Mouse (Mus musculus): ENCODE measurements at regions not wholly inside any gene's neighbourhood (a gene's known extent, or its start where the extent isn't known, plus 50 kb on each side); places are given as distances from the start of the nearest gene placed in this dataset.

GRCm38 (mm10) chr14:15603954-15604523 lies 165.3 kb upstream of the Lrrc3b start:
- DNase-seq (ENCODE audit: low spot score, missing footprints) (no peak), ATAC-seq (ENCODE audit: low FRiP score) (no peak)
- Histone ChIP-seq H3K4me3 (ENCODE audit: low read depth, low read length) (no peak overlapping the region), H3K4me2 (no peak overlapping the region), H3K27me3 (ENCODE audit: control insufficient read depth, insufficient read depth, low read length) (no peaks in the 10 kb centered on the region), H3K27ac (ENCODE audit: low read depth, low read length) (no peak overlapping the region), H3K9me3 (ENCODE audit: control insufficient read depth, low read length) (no peaks in the 10 kb centered on the region), H3K9ac (ENCODE audit: low read length) (no peak overlapping the region), H3K36me3 (ENCODE audit: control insufficient read depth, insufficient read depth, low read length) (no peaks in the 10 kb centered on the region), H3K4me1 (ENCODE audit: control insufficient read depth, insufficient read depth, low read length) (no peaks in the 10 kb centered on the region)
- 90% methylated on average over 3 of the region's 3 CpGs for WGBS

GRCm38 (mm10) chr14:15610166-15610565 lies 171.4 kb upstream of the Lrrc3b start:
- WGBS = 61% methylated on average over 1 of the region's 1 CpGs
- Histone ChIP-seq H3K4me2 (no peak overlapping the region), H3K9me3 (ENCODE audit: control insufficient read depth, low read length) (no peaks in the 10 kb centered on the region), H3K27ac (ENCODE audit: low read depth, low read length) (no peak overlapping the region), H3K36me3 (ENCODE audit: control insufficient read depth, insufficient read depth, low read length) (no peaks in the 10 kb centered on the region), H3K4me3 (ENCODE audit: low read depth, low read length) (no peak overlapping the region), H3K27me3 (ENCODE audit: control insufficient read depth, insufficient read depth, low read length) (no peaks in the 10 kb centered on the region), H3K4me1 (ENCODE audit: control insufficient read depth, insufficient read depth, low read length) (no peaks in the 10 kb centered on the region), H3K9ac (ENCODE audit: low read length) (no peak overlapping the region)
- ATAC-seq (ENCODE audit: low FRiP score) (no peak), DNase-seq (ENCODE audit: low spot score, missing footprints) (no peak)

GRCm38 (mm10) chr14:15634581-15634980 lies 195.8 kb upstream of the Lrrc3b start:
- 35% methylated on average over 2 of the region's 2 CpGs for WGBS

GRCm38 (mm10) chr14:15637681-15638080 lies 198.9 kb upstream of the Lrrc3b start:
- no peaks in the 10 kb centered on the region for H3K36me3 ChIP-seq (ENCODE audit: control insufficient read depth, insufficient read depth, low read length)
- no peaks in the 10 kb centered on the region for H3K27me3 ChIP-seq (ENCODE audit: control insufficient read depth, insufficient read depth, low read length)
- no peak for ATAC-seq (ENCODE audit: low FRiP score)
- no peak overlapping the region for H3K4me3 ChIP-seq (ENCODE audit: low read depth, low read length)
- no peaks in the 10 kb centered on the region for H3K4me1 ChIP-seq (ENCODE audit: control insufficient read depth, insufficient read depth, low read length)
- no peak for DNase-seq (ENCODE audit: low spot score, missing footprints)
- 68% methylated on average over 2 of the region's 2 CpGs for WGBS
- H3K9ac ChIP-seq (ENCODE audit: low read length) = no peak overlapping the region
- no peak overlapping the region for H3K4me2 ChIP-seq
- no peak overlapping the region for H3K27ac ChIP-seq (ENCODE audit: low read depth, low read length)
- H3K9me3 ChIP-seq (ENCODE audit: control insufficient read depth, low read length) = no peaks in the 10 kb centered on the region

More at GRCm38 (mm10) chr14:15634581-15634980, 195.8 kb upstream of the Lrrc3b start:
- peak; percentile 52; the same call in 1 of the 2 replicates for ATAC-seq (ENCODE audit: low FRiP score)
- Histone ChIP-seq H3K4me1 (ENCODE audit: control insufficient read depth, insufficient read depth, low read length) (no peaks in the 10 kb centered on the region), H3K9me3 (ENCODE audit: control insufficient read depth, low read length) (no peaks in the 10 kb centered on the region), H3K27ac (ENCODE audit: low read depth, low read length) (no peak overlapping the region), H3K4me2 (no peak overlapping the region), H3K4me3 (ENCODE audit: low read depth, low read length) (no peak overlapping the region), H3K36me3 (ENCODE audit: control insufficient read depth, insufficient read depth, low read length) (no peaks in the 10 kb centered on the region), H3K9ac (ENCODE audit: low read length) (no peak overlapping the region), H3K27me3 (ENCODE audit: control insufficient read depth, insufficient read depth, low read length) (no peaks in the 10 kb centered on the region)
- DNase-seq (ENCODE audit: low spot score, missing footprints) = no peak

GRCm38 (mm10) chr14:15638869-15639268 lies 200.1 kb upstream of the Lrrc3b start:
- Histone ChIP-seq H3K9me3 (ENCODE audit: control insufficient read depth, low read length) (no peaks in the 10 kb centered on the region), H3K4me1 (ENCODE audit: control insufficient read depth, insufficient read depth, low read length) (no peaks in the 10 kb centered on the region), H3K27me3 (ENCODE audit: control insufficient read depth, insufficient read depth, low read length) (no peaks in the 10 kb centered on the region), H3K4me3 (ENCODE audit: low read depth, low read length) (no peak overlapping the region), H3K36me3 (ENCODE audit: control insufficient read depth, insufficient read depth, low read length) (no peaks in the 10 kb centered on the region), H3K9ac (ENCODE audit: low read length) (no peak overlapping the region), H3K4me2 (no peak overlapping the region), H3K27ac (ENCODE audit: low read depth, low read length) (no peak overlapping the region)
- DNase-seq (ENCODE audit: low spot score, missing footprints) = no peak
- 85% methylated on average over 1 of the region's 1 CpGs for WGBS
- no peak for ATAC-seq (ENCODE audit: low FRiP score)

- no peak overlapping the region for H3K27ac ChIP-seq (ENCODE audit: low read depth, low read length)
- 65% methylated on average over 2 of the region's 2 CpGs for WGBS
- DNase-seq (ENCODE audit: low spot score, missing footprints) (no peak), ATAC-seq (ENCODE audit: low FRiP score) (no peak)
- no peaks in the 10 kb centered on the region for H3K36me3 ChIP-seq (ENCODE audit: control insufficient read depth, insufficient read depth, low read length)
- H3K27me3 ChIP-seq (ENCODE audit: control insufficient read depth, insufficient read depth, low read length) = no peaks in the 10 kb centered on the region
- no peak overlapping the region for H3K4me2 ChIP-seq
- H3K4me3 ChIP-seq (ENCODE audit: low read depth, low read length) = no peak overlapping the region
- H3K9me3 ChIP-seq (ENCODE audit: control insufficient read depth, low read length) = no peaks in the 10 kb centered on the region
- H3K9ac ChIP-seq (ENCODE audit: low read length) = no peak overlapping the region
- H3K4me1 ChIP-seq (ENCODE audit: control insufficient read depth, insufficient read depth, low read length) = no peaks in the 10 kb centered on the region
Measured at GRCm38 (mm10) chr14:15660886-15661285, 222.1 kb upstream of the Lrrc3b start.

- H3K9me3 ChIP-seq (ENCODE audit: control insufficient read depth, low read length) = no peaks in the 10 kb centered on the region
- H3K27ac ChIP-seq (ENCODE audit: low read depth, low read length) = no peak overlapping the region
- no peak for ATAC-seq (ENCODE audit: low FRiP score)
- H3K4me2 ChIP-seq = no peak overlapping the region
- H3K4me1 ChIP-seq (ENCODE audit: control insufficient read depth, insufficient read depth, low read length) = no peaks in the 10 kb centered on the region
- no peaks in the 10 kb centered on the region for H3K27me3 ChIP-seq (ENCODE audit: control insufficient read depth, insufficient read depth, low read length)
- no peak overlapping the region for H3K9ac ChIP-seq (ENCODE audit: low read length)
- no peak for DNase-seq (ENCODE audit: low spot score, missing footprints)
- H3K4me3 ChIP-seq (ENCODE audit: low read depth, low read length) = no peak overlapping the region
- no peaks in the 10 kb centered on the region for H3K36me3 ChIP-seq (ENCODE audit: control insufficient read depth, insufficient read depth, low read length)
Measured at GRCm38 (mm10) chr14:15672292-15672691, 233.5 kb upstream of the Lrrc3b start.

- ATAC-seq (ENCODE audit: low FRiP score) = no peak
- H3K4me3 ChIP-seq (ENCODE audit: low read depth, low read length) = no peak overlapping the region
- WGBS = 84% methylated on average over 2 of the region's 2 CpGs
Measured at GRCm38 (mm10) chr14:15677218-15677617, 238.4 kb upstream of the Lrrc3b start.

GRCm38 (mm10) chr14:15679456-15679855 lies 240.7 kb upstream of the Lrrc3b start:
- ATAC-seq (ENCODE audit: low FRiP score) (no peak), DNase-seq (ENCODE audit: low spot score, missing footprints) (no peak)
- no peaks in the 10 kb centered on the region for H3K36me3 ChIP-seq (ENCODE audit: control insufficient read depth, insufficient read depth, low read length)
- no peak overlapping the region for H3K27ac ChIP-seq (ENCODE audit: low read depth, low read length)
- 64% methylated on average over 2 of the region's 2 CpGs for WGBS
- H3K27me3 ChIP-seq (ENCODE audit: control insufficient read depth, insufficient read depth, low read length) = no peaks in the 10 kb centered on the region
- no peaks in the 10 kb centered on the region for H3K4me1 ChIP-seq (ENCODE audit: control insufficient read depth, insufficient read depth, low read length)
- H3K4me3 ChIP-seq (ENCODE audit: low read depth, low read length) = no peak overlapping the region
- no peaks in the 10 kb centered on the region for H3K9me3 ChIP-seq (ENCODE audit: control insufficient read depth, low read length)
- H3K9ac ChIP-seq (ENCODE audit: low read length) = no peak overlapping the region
- H3K4me2 ChIP-seq = no peak overlapping the region

More at GRCm38 (mm10) chr14:15677218-15677617, 238.4 kb upstream of the Lrrc3b start:
- no peak overlapping the region for H3K27ac ChIP-seq (ENCODE audit: low read depth, low read length)
- no peaks in the 10 kb centered on the region for H3K4me1 ChIP-seq (ENCODE audit: control insufficient read depth, insufficient read depth, low read length)
- no peaks in the 10 kb centered on the region for H3K27me3 ChIP-seq (ENCODE audit: control insufficient read depth, insufficient read depth, low read length)
- H3K9me3 ChIP-seq (ENCODE audit: control insufficient read depth, low read length) = no peaks in the 10 kb centered on the region
- no peak overlapping the region for H3K9ac ChIP-seq (ENCODE audit: low read length)
- H3K36me3 ChIP-seq (ENCODE audit: control insufficient read depth, insufficient read depth, low read length) = no peaks in the 10 kb centered on the region
- no peak overlapping the region for H3K4me2 ChIP-seq
- no peak for DNase-seq (ENCODE audit: low spot score, missing footprints)
